Mouse (Mus musculus): ENCODE results near the gene Dnmbp. TPM values are rescaled to one million over a fixed set of nuclear protein-coding genes. Genes with fewer than 3 reads are reported as not detected.

Gene Dnmbp
- polyA plus RNA-seq (2012; ENCODE audit: insufficient read depth, low replicate concordance): 0.70 and 2.0 TPM in 2 replicates

GRCm38 (mm10) chr19:43939769-43940689 lies at the start of gene Dnmbp:
Gene Dnmbp, minus strand, starts transcription at chr19:43940191.
- H3K4me1 ChIP-seq: peaks cover 46% of the 10 kb centered on the region
- peak within 1 kb of the TSS; percentile 95 for H3K4me3 ChIP-seq (replicated peaks)
- H3K9me3 ChIP-seq: no peaks in the 10 kb centered on the region
- no peak for TF ChIP-seq FLI1 (IDR thresholded peaks at IDR 0.05; ENCODE audit: low read length)
- TF ChIP-seq GATA1 (IDR thresholded peaks at IDR 0.05; ENCODE audit: borderline replicate concordance, low read length): no peak
- peaks cover 9% of the 10 kb centered on the region for H3K27me3 ChIP-seq (replicated peaks)
- H3K36me3 ChIP-seq (replicated peaks; ENCODE audit: low read length): no peaks in the 10 kb centered on the region

GRCm38 (mm10) chr19:43986069-43986794 lies 46.2 kb upstream of the Dnmbp start, which contains the start of gene Cpn1:
Gene Cpn1, minus strand, starts transcription at chr19:43986556.
- peak within 1 kb of the TSS; percentile 38 for H3K4me3 ChIP-seq (replicated peaks)
- peaks cover 3% of the 10 kb centered on the region; the same call in 1 of the 2 replicates for H3K4me1 ChIP-seq
- H3K36me3 ChIP-seq (replicated peaks; ENCODE audit: low read length): no peaks in the 10 kb centered on the region
- peaks cover 44% of the 10 kb centered on the region for H3K27me3 ChIP-seq (replicated peaks)
- no peaks in the 10 kb centered on the region for H3K9me3 ChIP-seq
- TF ChIP-seq FLI1 (IDR thresholded peaks at IDR 0.05; ENCODE audit: low read length): no peak
- no peak for TF ChIP-seq GATA1 (IDR thresholded peaks at IDR 0.05; ENCODE audit: borderline replicate concordance, low read length)

- H3K9me3 ChIP-seq: no peaks in the 10 kb centered on the region
- peaks cover 3% of the 10 kb centered on the region; the same call in 1 of the 2 replicates for H3K4me1 ChIP-seq
- TF ChIP-seq GATA1 (IDR thresholded peaks at IDR 0.05; ENCODE audit: borderline replicate concordance, low read length) (no peak), FLI1 (IDR thresholded peaks at IDR 0.05; ENCODE audit: low read length) (no peak)
- no peak overlapping the region for H3K4me3 ChIP-seq (replicated peaks)
- H3K27me3 ChIP-seq (replicated peaks): peaks cover 36% of the 10 kb centered on the region
- no peaks in the 10 kb centered on the region for H3K36me3 ChIP-seq (replicated peaks; ENCODE audit: low read length)
Observed at GRCm38 (mm10) chr19:43981992-43982391, 42.0 kb upstream of the Dnmbp start.

GRCm38 (mm10) chr19:43980711-43981110 lies 40.7 kb upstream of the Dnmbp start:
- Histone ChIP-seq H3K36me3 (replicated peaks; ENCODE audit: low read length) (no peaks in the 10 kb centered on the region), H3K27me3 (replicated peaks) (peaks cover 24% of the 10 kb centered on the region), H3K4me3 (replicated peaks) (no peak overlapping the region), H3K4me1 (no peaks in the 10 kb centered on the region), H3K9me3 (peaks cover 3% of the 10 kb centered on the region)
- TF ChIP-seq GATA1 (IDR thresholded peaks at IDR 0.05; ENCODE audit: borderline replicate concordance, low read length) (no peak), FLI1 (IDR thresholded peaks at IDR 0.05; ENCODE audit: low read length) (no peak)

- no peak overlapping the region for H3K4me3 ChIP-seq (replicated peaks)
- peaks cover 6% of the 10 kb centered on the region for H3K9me3 ChIP-seq
- H3K27me3 ChIP-seq (replicated peaks): peaks cover 13% of the 10 kb centered on the region
- H3K4me1 ChIP-seq: 0 out of 2 replicates have a peak, but pooled peaks cover 3% of the 10 kb centered on the region
- H3K36me3 ChIP-seq (replicated peaks; ENCODE audit: low read length): no peaks in the 10 kb centered on the region
- TF ChIP-seq GATA1 (IDR thresholded peaks at IDR 0.05; ENCODE audit: borderline replicate concordance, low read length) (no peak), FLI1 (IDR thresholded peaks at IDR 0.05; ENCODE audit: low read length) (no peak)
Observed at GRCm38 (mm10) chr19:43977799-43978198, 37.8 kb upstream of the Dnmbp start.

GRCm38 (mm10) chr19:43976661-43977060 lies 36.7 kb upstream of the Dnmbp start:
- TF ChIP-seq FLI1 (IDR thresholded peaks at IDR 0.05; ENCODE audit: low read length): no peak

GRCm38 (mm10) chr19:43974221-43974620 lies 34.2 kb upstream of the Dnmbp start:
- Histone ChIP-seq H3K27me3 (replicated peaks) (peaks cover 12% of the 10 kb centered on the region), H3K36me3 (replicated peaks; ENCODE audit: low read length) (no peaks in the 10 kb centered on the region), H3K4me1 (0 out of 2 replicates have a peak, but pooled peaks cover 3% of the 10 kb centered on the region), H3K9me3 (peaks cover 6% of the 10 kb centered on the region), H3K4me3 (replicated peaks) (no peak overlapping the region)
- TF ChIP-seq FLI1 (IDR thresholded peaks at IDR 0.05; ENCODE audit: low read length) (no peak), GATA1 (IDR thresholded peaks at IDR 0.05; ENCODE audit: borderline replicate concordance, low read length) (no peak)

More at GRCm38 (mm10) chr19:43976661-43977060, 36.7 kb upstream of the Dnmbp start:
- no peaks in the 10 kb centered on the region for H3K36me3 ChIP-seq (replicated peaks; ENCODE audit: low read length)
- peaks cover 9% of the 10 kb centered on the region for H3K27me3 ChIP-seq (replicated peaks)
- peaks cover 6% of the 10 kb centered on the region for H3K9me3 ChIP-seq
- H3K4me3 ChIP-seq (replicated peaks): no peak overlapping the region
- H3K4me1 ChIP-seq: 0 out of 2 replicates have a peak, but pooled peaks cover 3% of the 10 kb centered on the region

- TF ChIP-seq GATA1 (IDR thresholded peaks at IDR 0.05; ENCODE audit: borderline replicate concordance, low read length): no peak
- no peak for TF ChIP-seq FLI1 (IDR thresholded peaks at IDR 0.05; ENCODE audit: low read length)
- peaks cover 12% of the 10 kb centered on the region for H3K27me3 ChIP-seq (replicated peaks)
- H3K9me3 ChIP-seq: peaks cover 6% of the 10 kb centered on the region
- H3K4me1 ChIP-seq: 0 out of 2 replicates have a peak, but pooled peaks cover 3% of the 10 kb centered on the region
- no peaks in the 10 kb centered on the region for H3K36me3 ChIP-seq (replicated peaks; ENCODE audit: low read length)
- no peak overlapping the region for H3K4me3 ChIP-seq (replicated peaks)
Observed at GRCm38 (mm10) chr19:43973711-43974110, 33.7 kb upstream of the Dnmbp start.

- Histone ChIP-seq H3K9me3 (peaks cover 6% of the 10 kb centered on the region), H3K4me1 (0 out of 2 replicates have a peak, but pooled peaks cover 3% of the 10 kb centered on the region), H3K36me3 (replicated peaks; ENCODE audit: low read length) (no peaks in the 10 kb centered on the region), H3K4me3 (replicated peaks) (no peak overlapping the region), H3K27me3 (replicated peaks) (peaks cover 16% of the 10 kb centered on the region)
- no peak for TF ChIP-seq FLI1 (IDR thresholded peaks at IDR 0.05; ENCODE audit: low read length)
- no peak for TF ChIP-seq GATA1 (IDR thresholded peaks at IDR 0.05; ENCODE audit: borderline replicate concordance, low read length)
Observed at GRCm38 (mm10) chr19:43972129-43972528, 32.1 kb upstream of the Dnmbp start.

Measured in megakaryocyte, embryonic 14.5 days (primary cell).